Mouse (Mus musculus) heart, embryonic 14.5 days (tissue): ENCODE measurements at regions not wholly inside any gene's neighbourhood (a gene's known extent, or its start where the extent isn't known, plus 50 kb on each side); places are given as distances from the start of the nearest gene placed in this dataset.

Source experiments
- ATAC-seq: fragments of 200-750 bp; cut with Nextera tagmentation; 2 replicates; pipeline ENCODE4 v1.8.0; 2017; ENCODE audit warnings: low read depth, moderate TSS enrichment; ENCODE audit not compliant: insufficient number of reproducible peaks, insufficient read depth, low FRiP score
- H3K27ac ChIP-seq, 2 experiments: fragments of 200-500 bp in 1 of 2; fragments of 300-500 bp in 1 of 2; sonication (generic) in 1 of 2; replicated peaks in 1 of 2; 2 replicates each; pipeline ENCODE4 v1.5.1; 2012 to 2014; ENCODE audit warnings: low read depth in 2 of 2, low read length in 2 of 2, control low read depth in 1 of 2, mild to moderate bottlenecking in 1 of 2, mixed read lengths in 1 of 2; ENCODE audit not compliant: control insufficient read depth in 1 of 2, insufficient read depth in 1 of 2
- H3K27me3 ChIP-seq: fragments of 300-500 bp; sonication (generic); 2 replicates; pipeline ENCODE4 v1.6.1; 2014; ENCODE audit warnings: mild to moderate bottlenecking, low read length, control low read depth; ENCODE audit not compliant: control insufficient read depth, insufficient read depth
- H3K36me3 ChIP-seq: fragments of 300-500 bp; sonication (generic); 2 replicates; pipeline ENCODE4 v1.6.1; 2014; ENCODE audit warnings: mild to moderate bottlenecking, control low read depth, low read length, mixed read lengths; ENCODE audit not compliant: control insufficient read depth, insufficient read depth
- H3K4me1 ChIP-seq, 2 experiments: fragments of 200-500 bp in 1 of 2; fragments of 300-500 bp in 1 of 2; sonication (generic) in 1 of 2; 2 replicates each; pipeline ENCODE4 v1.6.1; 2012 to 2014; ENCODE audit warnings: low read length in 2 of 2, control low read depth in 1 of 2, mixed read lengths in 1 of 2; ENCODE audit not compliant: control insufficient read depth in 2 of 2, insufficient read depth in 2 of 2
- H3K4me2 ChIP-seq: fragments of 300-500 bp; sonication (generic); 2 replicates; pipeline ENCODE4 v1.6.1; 2014; ENCODE audit warnings: mild to moderate bottlenecking, low read length
- H3K4me3 ChIP-seq, 2 experiments: fragments of 200-500 bp in 1 of 2; fragments of 300-500 bp in 1 of 2; sonication (generic) in 1 of 2; 2 replicates each; pipeline ENCODE4 v1.5.1; 2012 to 2014; ENCODE audit warnings: low read length in 2 of 2, mild to moderate bottlenecking in 2 of 2, control low read depth in 1 of 2, low read depth in 1 of 2, moderate library complexity in 1 of 2; ENCODE audit not compliant: control insufficient read depth in 1 of 2, insufficient read depth in 1 of 2
- H3K9ac ChIP-seq: fragments of 300-500 bp; sonication (generic); 2 replicates; pipeline ENCODE4 v1.6.1; 2014; ENCODE audit warnings: mild to moderate bottlenecking, low read length
- H3K9me3 ChIP-seq: fragments of 300-500 bp; sonication (generic); 2 replicates; pipeline ENCODE4 v1.6.1; 2016; ENCODE audit warnings: low read length, control low read depth; ENCODE audit not compliant: control insufficient read depth
- WGBS: fragments of 180-500 bp; shearing (Covaris S2); extraction: QIAGEN DNeasy Blood & Tissue Kit; methylation state at CpG from one replicate; pipeline ENCODE4 v1.1.7; 2014; 5-methylcytosine and 5-hydroxymethylcytosine counted together

DNA sequence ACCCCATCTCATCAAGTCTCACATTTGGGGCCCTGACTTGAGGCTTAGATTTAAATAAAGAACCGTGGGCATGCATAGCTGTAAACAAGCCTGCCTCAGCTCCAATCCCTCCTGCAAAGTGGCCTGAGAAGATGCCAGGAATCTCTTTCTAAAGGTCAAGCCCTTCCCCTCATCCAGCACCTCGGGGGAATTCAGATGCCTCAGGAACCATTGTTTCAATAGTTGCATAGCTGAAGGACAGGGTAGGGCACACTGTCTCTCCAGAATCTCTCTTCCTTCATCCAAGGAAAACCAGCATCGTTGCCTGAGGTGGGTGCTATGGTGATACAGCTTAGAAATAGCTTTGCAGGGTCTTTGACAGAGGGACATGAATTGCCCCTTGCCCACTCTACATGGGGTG lies 154.4 kb downstream of the Thbs2 start:
- Histone ChIP-seq H3K9me3 (no peaks in the 10 kb centered on the region), H3K9ac (no peak overlapping the region), H3K4me3 (no peak overlapping the region), H3K4me1 (peaks cover 0 to 2% of the 10 kb centered on the region in 2 experiments; a peak in 1 of 4 replicates), H3K4me2 (no peak overlapping the region), H3K27me3 (no peaks in the 10 kb centered on the region), H3K27ac (peak overlapping the region in 1 of 2 experiments; percentile 42; a peak in 2 of 4 replicates), H3K36me3 (no peaks in the 10 kb centered on the region)
- WGBS = 46% methylated on average over 3 of the region's 3 CpGs
- ATAC-seq = no peak

DNA sequence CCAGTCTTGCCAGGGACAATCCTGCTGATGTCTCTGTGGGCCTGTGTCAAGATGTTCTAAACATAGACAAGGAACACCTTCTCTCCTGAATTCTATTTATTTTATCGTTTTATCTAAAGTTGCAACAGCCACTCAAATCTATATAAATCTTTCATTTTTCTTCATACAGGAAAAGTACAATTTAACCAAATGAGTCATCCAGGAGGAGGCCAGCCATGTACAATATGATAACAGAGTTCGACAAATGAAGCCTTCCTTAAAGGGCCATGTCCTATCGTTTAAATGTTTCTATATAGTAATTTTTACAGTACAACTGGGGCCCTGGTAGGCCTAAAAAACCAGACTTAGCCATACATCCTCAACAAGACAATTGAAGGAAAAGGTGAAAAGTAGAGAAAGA lies 154.8 kb downstream of the Thbs2 start:
- no peak overlapping the region for H3K9ac ChIP-seq
- no peaks in the 10 kb centered on the region for H3K27me3 ChIP-seq
- H3K9me3 ChIP-seq = no peaks in the 10 kb centered on the region
- peaks cover 0 to 2% of the 10 kb centered on the region in 2 experiments; a peak in 1 of 4 replicates for H3K4me1 ChIP-seq
- H3K27ac ChIP-seq = peak overlapping the region in 1 of 2 experiments; percentile 42; a peak in 2 of 4 replicates
- no peak overlapping the region for H3K4me3 ChIP-seq
- no peak for ATAC-seq
- H3K4me2 ChIP-seq = no peak overlapping the region
- H3K36me3 ChIP-seq = no peaks in the 10 kb centered on the region
- 59% methylated on average over 3 of the region's 3 CpGs for WGBS

DNA sequence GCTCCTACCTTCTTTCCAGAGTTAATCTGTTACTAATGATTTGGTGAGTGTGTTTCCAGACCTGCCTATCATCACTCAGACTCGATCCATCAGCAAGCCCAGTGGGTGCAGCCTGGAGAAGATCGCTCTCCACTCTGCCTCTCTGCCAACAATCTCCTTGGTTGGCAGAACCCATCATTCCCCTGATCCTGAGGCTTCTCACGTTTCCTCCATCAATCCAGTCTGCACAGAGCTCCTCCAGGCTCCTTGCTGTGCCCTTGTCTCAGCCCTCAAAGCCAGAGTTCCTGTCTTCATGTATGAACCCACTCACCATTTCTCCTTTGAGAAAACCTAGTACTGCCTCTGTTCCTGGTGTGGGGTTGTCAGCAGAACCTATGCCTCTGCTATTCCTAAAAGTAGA lies 155.5 kb downstream of the Thbs2 start:
- Histone ChIP-seq H3K27ac (no peak overlapping the region; a peak in 1 of 4 replicates), H3K36me3 (no peaks in the 10 kb centered on the region), H3K9ac (no peak overlapping the region), H3K4me1 (peaks cover 0 to 2% of the 10 kb centered on the region in 2 experiments; a peak in 1 of 4 replicates), H3K4me3 (no peak overlapping the region), H3K4me2 (no peak overlapping the region), H3K9me3 (no peaks in the 10 kb centered on the region), H3K27me3 (no peaks in the 10 kb centered on the region)
- ATAC-seq = no peak
- 56% methylated on average over 3 of the region's 3 CpGs for WGBS

DNA sequence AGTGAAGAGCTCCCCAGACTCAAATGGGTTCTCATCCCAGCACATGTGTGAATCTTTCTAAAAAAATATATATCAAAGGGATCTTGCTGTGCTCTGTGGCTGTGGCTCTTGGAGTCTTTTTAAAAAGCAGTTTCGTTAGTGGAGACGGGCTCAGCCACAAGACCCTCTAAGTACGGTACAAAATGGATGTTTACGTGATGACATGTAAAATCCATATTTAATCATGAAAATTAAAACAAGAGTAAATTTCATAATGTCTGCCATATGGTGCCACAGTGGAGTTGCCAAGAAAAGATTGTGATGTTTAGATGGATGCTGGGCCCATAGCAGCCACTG lies 161.1 kb downstream of the Thbs2 start:
- H3K9ac ChIP-seq = no peak overlapping the region
- no peaks in the 10 kb centered on the region for H3K9me3 ChIP-seq
- H3K27me3 ChIP-seq = no peaks in the 10 kb centered on the region
- no peaks in the 10 kb centered on the region for H3K36me3 ChIP-seq
- H3K27ac ChIP-seq = no peak overlapping the region
- H3K4me3 ChIP-seq = no peak overlapping the region
- no peak for ATAC-seq
- H3K4me1 ChIP-seq = no peaks in the 10 kb centered on the region; a peak in 1 of 4 replicates
- WGBS = 90% methylated on average over 4 of the region's 4 CpGs
- no peak overlapping the region for H3K4me2 ChIP-seq

DNA sequence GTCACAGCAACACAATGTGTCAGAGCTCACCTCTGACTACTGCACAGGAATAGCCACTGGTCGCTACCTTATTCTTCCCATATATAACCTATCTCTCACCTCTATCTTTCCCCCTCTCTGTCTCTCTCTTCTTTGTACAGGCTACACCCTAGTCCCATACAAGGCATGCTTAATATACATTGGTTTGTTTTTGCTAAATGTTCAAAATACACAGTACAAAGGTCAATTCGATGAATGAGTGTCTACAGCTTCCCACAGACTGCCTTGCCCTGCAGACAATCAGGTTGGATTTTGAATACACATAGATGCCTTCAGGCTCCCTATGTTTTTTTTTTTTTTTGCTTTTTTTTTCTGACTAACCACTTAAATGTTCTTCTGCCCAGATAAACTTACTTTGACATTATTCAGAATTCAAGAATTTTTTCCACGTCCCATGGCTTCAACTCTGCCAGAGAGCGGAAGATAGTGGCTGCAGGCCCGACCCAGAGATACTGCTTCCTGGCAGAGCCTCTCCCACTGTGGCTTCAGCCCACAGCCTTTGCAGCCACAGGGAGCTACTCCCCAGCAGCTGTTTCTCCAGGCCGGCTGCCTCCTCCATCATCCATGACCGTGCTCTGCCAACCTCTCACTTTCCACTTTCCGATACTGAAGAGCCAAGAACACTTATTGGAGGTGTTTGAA lies 161.6 kb downstream of the Thbs2 start:
- no peak overlapping the region for H3K4me2 ChIP-seq
- ATAC-seq = no peak
- no peaks in the 10 kb centered on the region for H3K9me3 ChIP-seq
- H3K27ac ChIP-seq = no peak overlapping the region
- H3K4me1 ChIP-seq = no peaks in the 10 kb centered on the region; a peak in 1 of 4 replicates
- no peaks in the 10 kb centered on the region for H3K27me3 ChIP-seq
- H3K4me3 ChIP-seq = no peak overlapping the region
- no peaks in the 10 kb centered on the region for H3K36me3 ChIP-seq
- WGBS = 59% methylated on average over 8 of the region's 8 CpGs
- no peak overlapping the region for H3K9ac ChIP-seq

DNA sequence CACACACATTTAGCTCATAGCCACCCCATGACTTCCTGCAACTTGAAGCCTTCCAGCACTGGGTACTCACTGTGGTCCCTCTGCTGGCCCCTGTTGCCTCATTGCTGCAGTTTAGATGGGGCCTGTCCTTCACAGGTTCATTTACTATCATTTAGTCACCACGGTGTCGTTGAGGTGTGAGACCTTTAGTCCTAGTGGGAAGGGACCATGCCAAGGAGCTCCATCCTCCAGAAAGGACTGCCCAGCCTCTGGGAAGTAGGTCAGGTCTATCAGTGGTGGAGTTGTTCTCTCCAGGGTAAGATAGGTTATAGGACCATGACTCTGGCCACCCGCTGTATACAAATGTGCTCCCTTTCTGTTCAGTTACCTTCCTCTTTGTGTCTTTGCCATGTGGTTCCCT lies 162.2 kb downstream of the Thbs2 start:
- ATAC-seq = no peak
- 81% methylated on average over 3 of the region's 3 CpGs for WGBS
- Histone ChIP-seq H3K4me1 (no peaks in the 10 kb centered on the region; a peak in 1 of 4 replicates), H3K9ac (no peak overlapping the region), H3K27ac (no peak overlapping the region), H3K27me3 (no peaks in the 10 kb centered on the region), H3K4me3 (no peak overlapping the region), H3K9me3 (no peaks in the 10 kb centered on the region), H3K4me2 (no peak overlapping the region), H3K36me3 (no peaks in the 10 kb centered on the region)

DNA sequence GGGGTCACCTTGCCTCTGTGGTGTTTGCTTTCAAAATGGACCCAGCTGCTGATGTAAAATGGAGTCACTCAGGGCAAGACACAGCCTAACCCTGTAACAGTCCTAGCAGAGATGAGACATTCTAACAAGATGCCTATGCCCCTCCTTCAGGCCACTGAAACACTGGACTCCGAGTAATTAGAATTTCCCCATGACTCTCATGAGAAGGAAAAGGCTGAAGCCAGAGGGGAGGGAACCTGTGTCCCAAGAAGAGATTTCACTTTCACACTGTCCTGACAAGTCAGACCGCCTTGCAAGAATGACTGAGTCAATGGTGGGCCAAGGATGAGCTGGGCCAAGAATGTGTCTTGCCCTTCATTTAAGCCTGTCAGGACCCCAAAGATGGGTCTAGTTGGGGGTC lies 166.3 kb downstream of the Thbs2 start:
- Histone ChIP-seq H3K9me3 (no peaks in the 10 kb centered on the region), H3K27me3 (0 out of 2 replicates have a peak, but pooled peaks cover 7% of the 10 kb centered on the region), H3K4me1 (no peaks in the 10 kb centered on the region; a peak in 1 of 4 replicates), H3K36me3 (no peaks in the 10 kb centered on the region), H3K9ac (no peak overlapping the region), H3K4me3 (no peak overlapping the region), H3K27ac (no peak overlapping the region), H3K4me2 (no peak overlapping the region)
- WGBS = 86% methylated on average over 2 of the region's 2 CpGs
- no peak for ATAC-seq

DNA sequence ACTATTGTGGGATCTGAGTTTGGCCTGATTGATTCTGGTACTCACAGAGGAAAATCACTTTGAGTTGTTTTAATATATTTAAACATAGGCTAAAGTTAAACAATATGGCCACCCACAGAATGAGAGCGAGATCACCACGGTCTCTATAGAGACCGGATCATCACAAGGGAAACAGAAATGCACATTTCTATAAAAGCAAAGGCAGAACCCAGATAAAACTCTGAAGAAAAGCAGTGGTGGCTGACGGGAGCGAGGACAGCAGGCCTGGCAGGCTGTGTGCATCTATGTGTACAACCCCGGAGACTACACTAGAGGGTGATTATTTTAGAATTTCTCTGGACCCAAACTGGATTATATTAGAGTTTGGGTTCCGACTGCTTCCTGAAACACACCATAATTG lies 168.8 kb downstream of the Thbs2 start:
- Histone ChIP-seq H3K9me3 (no peaks in the 10 kb centered on the region), H3K4me3 (no peak overlapping the region), H3K9ac (no peak overlapping the region), H3K27ac (no peak overlapping the region), H3K4me2 (no peak overlapping the region), H3K36me3 (no peaks in the 10 kb centered on the region), H3K4me1 (no peaks in the 10 kb centered on the region), H3K27me3 (peaks cover 17% of the 10 kb centered on the region; the same call in 1 of the 2 replicates)
- ATAC-seq = no peak
- WGBS = 68% methylated on average over 7 of the region's 7 CpGs
